Mouse (Mus musculus): ENCODE data around the gene Fam122a.

DNA sequence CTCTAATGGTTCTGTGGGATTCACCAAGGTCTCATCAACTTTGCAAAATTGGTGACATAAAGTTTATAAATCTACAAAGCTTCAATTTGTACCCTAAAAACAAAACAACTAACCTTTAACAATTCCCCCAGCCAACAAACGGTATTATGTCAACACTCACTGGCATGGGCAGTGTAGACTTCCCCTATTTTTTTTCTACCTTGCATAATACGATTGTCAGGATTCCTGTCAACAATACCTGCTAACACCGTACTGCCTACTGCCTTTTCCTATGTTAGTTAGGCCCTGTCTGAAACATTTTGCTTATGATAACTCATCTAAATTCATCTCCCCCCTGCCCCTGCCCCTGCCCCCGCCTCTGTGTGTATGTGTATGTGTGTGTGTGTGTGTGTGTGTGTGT lies 16.7 kb upstream of the Fam122a start:
- no peak for TF ChIP-seq CTCF (IDR thresholded peaks at IDR 0.05; ENCODE audit: extremely low read depth, insufficient read length, insufficient replicate concordance, low read depth, low read length)
- TF ChIP-seq POLR2A (IDR thresholded peaks at IDR 0.05; ENCODE audit: low read depth, low read length): no peak

Measured in small intestine, adult 2 months (tissue).